Mouse (Mus musculus) liver, embryonic 14.5 days (tissue): ENCODE results near the gene Gpd2.

ENCODE experiments used
- CTCF ChIP-seq: IDR thresholded peaks from 2 replicates; pipeline ENCODE4 v1.5.1; 2016; ENCODE audit warnings: antibody characterized with exemption, low read depth, control low read depth
- EP300 ChIP-seq: IDR thresholded peaks from 2 replicates; pipeline ENCODE4 v1.6.1; 2016; ENCODE audit warnings: antibody characterized with exemption, low read depth

DNA sequence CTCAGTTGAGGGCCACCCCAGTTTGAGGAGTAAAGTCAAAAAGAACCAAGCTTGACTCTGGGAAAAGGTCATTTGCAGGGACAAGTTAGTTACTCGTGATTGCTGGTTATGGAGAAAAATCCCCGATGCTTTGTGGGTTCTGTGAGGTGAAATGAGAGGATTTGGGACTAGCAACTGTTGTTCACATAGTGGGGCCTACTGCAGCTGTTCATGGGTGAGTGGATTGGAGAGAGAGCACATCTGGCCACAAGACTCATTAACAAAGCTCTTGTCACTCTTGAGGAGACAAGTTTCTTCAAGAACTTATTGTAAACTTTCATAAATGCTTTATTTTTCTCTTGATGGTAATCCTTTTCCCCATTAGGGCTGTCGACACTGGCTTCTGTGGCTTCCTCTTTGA, 117.4 kb downstream of the Gpd2 start:
- TF ChIP-seq CTCF (no peak), EP300 (no peak)
